ENCODE assay signal across 8 mouse cellular contexts in the genomic region with DNA sequence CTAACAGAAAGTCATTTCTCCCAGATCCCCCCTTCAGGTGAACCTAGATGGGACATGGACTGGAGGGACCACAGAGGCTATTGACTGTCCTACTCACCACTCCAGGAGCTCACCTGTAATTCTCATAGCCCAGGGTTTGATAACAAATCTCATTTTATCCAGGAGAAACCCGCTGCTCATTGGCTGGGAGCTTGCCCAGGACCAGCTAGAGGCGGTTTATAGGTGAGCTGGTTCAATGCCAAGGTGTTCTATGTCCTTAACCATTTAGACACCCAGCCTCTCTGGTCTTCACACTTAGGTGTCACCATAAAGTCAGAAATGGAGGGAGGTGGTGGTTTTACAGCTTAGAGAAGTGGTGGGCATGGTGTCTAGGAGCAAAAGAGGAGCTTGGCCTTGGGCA. TPM values are rescaled to one million over a fixed set of nuclear protein-coding genes. Genes with fewer than 3 reads are reported as not detected.
DNase-seq lines count a peak whose midpoint lies in the region; ATAC-seq lines count a peak whose summit lies in the region.

No protein-coding gene starts in this region.

- ATAC-seq in neural tube, embryonic 11.5 days (ENCODE audit: insufficient read depth, low FRiP score, low TSS enrichment), result no peak
- ATAC-seq in limb, embryonic 15.5 days (ENCODE audit: insufficient number of reproducible peaks, low FRiP score, low TSS enrichment, low read depth), result no peak
- ATAC-seq in activated CD4-positive, CD25-positive, alpha-beta regulatory T cell, adult 4 months, result no peak

- H3K9ac ChIP-seq in neural tube, embryonic 11.5 days (ENCODE audit: low read length), result no peak overlapping the region
- no peak overlapping the region for H3K9ac ChIP-seq in limb, embryonic 15.5 days

- DNase-seq in cerebellum, adult 9-10 months, result peak; percentile 71
- DNase-seq in cerebellum, postnatal 36 days, result no peak
- no peak for DNase-seq in neural tube, embryonic 11.5 days (ENCODE audit: low spot score)
- DNase-seq in neural tube, embryonic 10.5 days (ENCODE audit: extremely low spot score, low spot score), result no peak
- DNase-seq in c-Kit-positive CD71-positive TER-119-positive erythroid progenitor cells, embryonic 14.5 days (ENCODE audit: low spot score), result no peak
- no peak for DNase-seq in adrenal gland, postnatal 25 days

- no peaks in the 10 kb centered on the region for H3K36me3 ChIP-seq in neural tube, embryonic 11.5 days (ENCODE audit: control insufficient read depth, insufficient read depth, low read length)
- H3K36me3 ChIP-seq in limb, embryonic 15.5 days, result peaks cover 12% of the 10 kb centered on the region

- peaks cover 24% of the 10 kb centered on the region for H3K4me1 ChIP-seq in neural tube, embryonic 11.5 days (ENCODE audit: control insufficient read depth, insufficient read depth, low read length)
- peaks cover 68% of the 10 kb centered on the region for H3K4me1 ChIP-seq in limb, embryonic 15.5 days

- no peaks in the 10 kb centered on the region for H3K9me3 ChIP-seq in neural tube, embryonic 11.5 days (ENCODE audit: control insufficient read depth, low read length)
- no peaks in the 10 kb centered on the region for H3K9me3 ChIP-seq in limb, embryonic 15.5 days

- peak overlapping the region; percentile 70 for H3K4me2 ChIP-seq in neural tube, embryonic 11.5 days (ENCODE audit: low read depth)
- peak overlapping the region; percentile 64 for H3K4me2 ChIP-seq in limb, embryonic 15.5 days

- H3K4me3 ChIP-seq in neural tube, embryonic 11.5 days (ENCODE audit: low read depth, low read length), result peak overlapping the region; percentile 66; the same call in 1 of the 2 replicates
- peak overlapping the region; percentile 86 for H3K4me3 ChIP-seq in limb, embryonic 15.5 days

- no peak overlapping the region for H3K27ac ChIP-seq in neural tube, embryonic 11.5 days (ENCODE audit: low read depth, low read length)
- peak overlapping the region; percentile 100 for H3K27ac ChIP-seq in limb, embryonic 15.5 days

- H3K27me3 ChIP-seq in neural tube, embryonic 11.5 days (ENCODE audit: control insufficient read depth, insufficient read depth, low read length), result no peaks in the 10 kb centered on the region
- H3K27me3 ChIP-seq in limb, embryonic 15.5 days, result no peaks in the 10 kb centered on the region

- WGBS in neural tube, embryonic 11.5 days, result 76% methylated on average over 2 of the region's 2 CpGs
- WGBS in limb, embryonic 15.5 days, result 52% methylated on average over 2 of the region's 2 CpGs

RNA-seq across cellular contexts. Expression of a gene that starts 0.6 kb away (rescaled TPM):
- polyA plus RNA-seq in neural tube, embryonic 11.5 days (2014; fragmentation: Nextera tagmentation; extraction: Ambion mirVana), result 151 and 162 TPM in 2 replicates
- 179 and 208 TPM in 2 replicates for polyA plus RNA-seq in limb, embryonic 15.5 days (2015; fragmentation: Nextera tagmentation; extraction: Ambion mirVana)
- total RNA-seq in adrenal gland, postnatal 25 days (2021), result 19.7 and 21.6 TPM in 2 replicates
- polyA plus RNA-seq in activated CD4-positive, CD25-positive, alpha-beta regulatory T cell, adult 4 months (2017; shearing (Covaris generic)), result 10 to 100 TPM; 27.6 to 29.1 TPM
